Mouse (Mus musculus) myocyte (in vitro differentiated cells): Measurements from ENCODE around the gene Robo2. TPM values are rescaled to one million over a fixed set of nuclear protein-coding genes. Genes with fewer than 3 reads are reported as not detected.

Source experiments
- H3K27me3 ChIP-seq: one replicate; pipeline ENCODE4 v1.6.1; 2011; ENCODE audit not compliant: control insufficient read depth, insufficient read depth, insufficient read length
- H3K36me3 ChIP-seq: one replicate; pipeline ENCODE4 v1.6.1; 2011; ENCODE audit not compliant: control insufficient read depth, insufficient read depth
- H3K4me2 ChIP-seq: one replicate; pipeline ENCODE4 v1.6.1; 2011; ENCODE audit warnings: low read depth, control low read depth
- H3K4me3 ChIP-seq: one replicate; pipeline ENCODE4 v1.5.1; 2011; ENCODE audit warnings: mild to moderate bottlenecking, control low read depth, moderate library complexity
- H3K79me2 ChIP-seq: one replicate; pipeline ENCODE4 v1.6.1; 2011; ENCODE audit not compliant: control insufficient read depth, insufficient read depth
- H3ac ChIP-seq: one replicate; pipeline ENCODE4 v1.6.1; 2011; ENCODE audit not compliant: control insufficient read depth, insufficient read length
- CEBPB ChIP-seq: IDR thresholded peaks from 2 replicates; pipeline ENCODE4 v1.6.1; 2011; ENCODE audit warnings: mild to moderate bottlenecking, moderate library complexity; ENCODE audit not compliant: poor library complexity, insufficient read depth, severe bottlenecking
- E2F4 ChIP-seq: IDR thresholded peaks from one replicate; pipeline ENCODE4 v1.6.1; 2011; ENCODE audit warnings: mild to moderate bottlenecking, control low read depth, moderate library complexity; ENCODE audit not compliant: insufficient read depth
- MAX ChIP-seq: IDR thresholded peaks from one replicate; pipeline ENCODE4 v1.6.1; 2011; ENCODE audit warnings: low read depth, mild to moderate bottlenecking, control low read depth
- MYOD1 ChIP-seq, 3 experiments: IDR thresholded peaks; one replicate each; pipeline ENCODE4 v1.6.1; 2011; ENCODE audit warnings: control low read depth in 2 of 3, low read depth in 2 of 3, mild to moderate bottlenecking in 2 of 3, moderate library complexity in 1 of 3; ENCODE audit not compliant: insufficient read length in 2 of 3, control insufficient read depth in 1 of 3
- MYOG ChIP-seq, 3 experiments: IDR thresholded peaks; one replicate each; pipeline ENCODE4 v1.6.1; 2011; ENCODE audit warnings: control low read depth in 2 of 3, low read depth in 2 of 3, mild to moderate bottlenecking in 2 of 3; ENCODE audit not compliant: insufficient read length in 2 of 3, control insufficient read depth in 1 of 3, insufficient read depth in 1 of 3
- POLR2A ChIP-seq: IDR thresholded peaks from one replicate; pipeline ENCODE4 v1.6.1; 2011; ENCODE audit warnings: low read depth, mild to moderate bottlenecking, control low read depth, moderate library complexity; ENCODE audit not compliant: insufficient read length
- POLR2AphosphoS2 ChIP-seq: IDR thresholded peaks from one replicate; pipeline ENCODE4 v1.6.1; 2011; ENCODE audit warnings: low read depth, control low read depth; ENCODE audit not compliant: insufficient read length
- REST ChIP-seq: IDR thresholded peaks from one replicate; pipeline ENCODE4 v1.6.1; 2011; ENCODE audit warnings: mild to moderate bottlenecking, control low read depth, moderate library complexity; ENCODE audit not compliant: insufficient read depth, insufficient read length
- SRF ChIP-seq: IDR thresholded peaks from one replicate; pipeline ENCODE4 v1.6.1; 2011; ENCODE audit warnings: low read depth; ENCODE audit not compliant: control insufficient read depth, insufficient read length
- TCF12 ChIP-seq: IDR thresholded peaks from one replicate; pipeline ENCODE4 v1.6.1; 2011; ENCODE audit warnings: mild to moderate bottlenecking, control low read depth; ENCODE audit not compliant: poor library complexity, insufficient read depth, severe bottlenecking
- TCF3 ChIP-seq: IDR thresholded peaks from one replicate; pipeline ENCODE4 v1.6.1; 2011; ENCODE audit warnings: low read depth, control low read depth; ENCODE audit not compliant: insufficient read length
- USF1 ChIP-seq: IDR thresholded peaks from one replicate; pipeline ENCODE4 v1.6.1; 2011; ENCODE audit warnings: low read depth, mild to moderate bottlenecking, control low read depth, moderate library complexity
- polyA plus RNA-seq: library from polyadenylated mRNA; unstranded; fragments of >200 nt; fragmentation: generic; extraction: Trizol; gene quantifications from one replicate; pipeline ENCODE4 v1.2.1, GENCODE M21; 2012; ENCODE audit warnings: missing spikeins

Gene Robo2
- polyA plus RNA-seq, 1 experiment = 19.6 TPM

DNA sequence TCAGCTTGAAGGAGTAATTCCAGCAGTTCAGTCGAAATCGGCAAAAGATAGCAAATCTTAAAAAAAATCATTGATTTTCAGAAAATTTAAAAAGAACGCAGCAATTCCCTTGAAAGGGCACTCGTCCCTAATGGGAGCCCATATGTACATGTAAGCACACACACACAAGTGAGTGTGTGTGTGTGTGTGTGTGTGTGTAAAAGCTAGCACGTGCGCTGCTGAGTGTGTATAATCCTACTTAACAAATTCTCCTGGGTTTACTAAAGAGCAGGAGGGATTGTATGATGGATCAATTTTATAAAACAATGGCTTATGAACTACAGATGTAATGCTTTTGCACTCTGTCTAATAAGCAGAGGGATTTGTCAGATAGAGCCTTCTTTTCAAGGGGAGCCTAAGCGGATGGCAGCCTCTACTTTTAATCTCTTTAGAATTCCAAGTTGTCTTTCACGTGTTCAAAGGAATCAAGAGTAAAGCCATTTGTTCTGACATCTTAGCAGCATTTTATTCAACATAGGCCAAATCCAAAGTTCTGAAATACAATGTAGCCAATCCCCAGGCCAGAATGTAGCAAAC, 218.6 kb downstream of the Robo2 start:
- Histone ChIP-seq H3K36me3 (no peaks in the 10 kb centered on the region), H3ac (no peak overlapping the region), H3K4me2 (no peak overlapping the region), H3K79me2 (no peaks in the 10 kb centered on the region), H3K27me3 (no peaks in the 10 kb centered on the region), H3K4me3 (no peak overlapping the region)
- no peak for TF ChIP-seq POLR2AphosphoS2
- no peak for TF ChIP-seq SRF
- no peak for TF ChIP-seq POLR2A
- no peak for TF ChIP-seq MYOD1 (IDR thresholded peaks at IDR 0.05; ENCODE audit: control insufficient read depth in 1 of 3, insufficient read length in 2 of 3, low read depth in 2 of 3)
- no peak for TF ChIP-seq MYOG (IDR thresholded peaks at IDR 0.05; ENCODE audit: control insufficient read depth in 1 of 3, insufficient read depth in 1 of 3, insufficient read length in 2 of 3, low read depth in 2 of 3)
- no peak for TF ChIP-seq E2F4
- TF ChIP-seq REST = no peak
- no peak for TF ChIP-seq TCF3
- TF ChIP-seq TCF12 = no peak
- no peak for TF ChIP-seq MAX
- no peak for TF ChIP-seq USF1
- no peak for TF ChIP-seq CEBPB

- Histone ChIP-seq H3K36me3 (no peaks in the 10 kb centered on the region), H3ac (no peak overlapping the region), H3K4me3 (no peak overlapping the region), H3K27me3 (no peaks in the 10 kb centered on the region), H3K4me2 (no peak overlapping the region), H3K79me2 (no peaks in the 10 kb centered on the region)
- TF ChIP-seq CEBPB = no peak
- no peak for TF ChIP-seq SRF
- no peak for TF ChIP-seq USF1
- TF ChIP-seq TCF12 = no peak
- TF ChIP-seq MYOG (IDR thresholded peaks at IDR 0.05; ENCODE audit: control insufficient read depth in 1 of 3, insufficient read depth in 1 of 3, insufficient read length in 2 of 3, low read depth in 2 of 3) = no peak
Measured at GRCm38 (mm10) chr16:74191621-74192020, 220.0 kb downstream of the Robo2 start.

- Histone ChIP-seq H3K36me3 (no peaks in the 10 kb centered on the region), H3K79me2 (no peaks in the 10 kb centered on the region), H3K4me3 (no peak overlapping the region), H3K27me3 (no peaks in the 10 kb centered on the region), H3K4me2 (peak overlapping the region; percentile 29), H3ac (no peak overlapping the region)
- TF ChIP-seq MYOD1 (IDR thresholded peaks at IDR 0.05; ENCODE audit: control insufficient read depth in 1 of 3, insufficient read length in 2 of 3, low read depth in 2 of 3) (no peak), SRF (no peak)
Measured at GRCm38 (mm10) chr16:74182509-74183113, 229.0 kb downstream of the Robo2 start.

GRCm38 (mm10) chr16:74172673-74173072, 239.0 kb downstream of the Robo2 start:
- no peak overlapping the region for H3ac ChIP-seq
- no peaks in the 10 kb centered on the region for H3K27me3 ChIP-seq
- H3K4me2 ChIP-seq = no peak overlapping the region
- H3K79me2 ChIP-seq = no peaks in the 10 kb centered on the region
- TF ChIP-seq E2F4 (no peak), MAX (no peak), TCF12 (no peak), REST (no peak)
- no peaks in the 10 kb centered on the region for H3K36me3 ChIP-seq
- H3K4me3 ChIP-seq = no peak overlapping the region

DNA sequence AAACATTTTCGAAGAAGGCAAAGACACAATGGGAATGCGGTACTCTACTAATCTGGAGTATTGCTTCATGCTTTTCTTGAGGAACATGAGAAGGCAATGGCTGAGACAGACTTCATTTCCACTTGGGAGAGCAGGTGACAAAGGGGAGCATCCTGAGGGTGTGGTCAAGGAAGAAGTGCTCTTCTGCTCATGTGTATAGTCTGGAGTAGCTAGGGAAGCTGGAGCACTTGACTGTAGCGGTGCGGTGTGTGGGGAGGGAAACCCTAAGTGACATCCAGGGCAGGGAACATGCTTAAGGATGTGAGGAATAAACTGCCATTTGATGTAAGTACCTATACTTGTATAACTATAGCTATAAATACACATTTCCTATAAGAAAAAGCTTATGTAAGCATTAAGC, 242.0 kb downstream of the Robo2 start:
- no peaks in the 10 kb centered on the region for H3K27me3 ChIP-seq
- TF ChIP-seq POLR2A (no peak), CEBPB (no peak), MYOG (IDR thresholded peaks at IDR 0.05; ENCODE audit: control insufficient read depth in 1 of 3, insufficient read depth in 1 of 3, insufficient read length in 2 of 3, low read depth in 2 of 3) (no peak), E2F4 (no peak), REST (no peak)
- no peak overlapping the region for H3K4me2 ChIP-seq
- H3K36me3 ChIP-seq = no peaks in the 10 kb centered on the region
- no peaks in the 10 kb centered on the region for H3K79me2 ChIP-seq
- no peak overlapping the region for H3K4me3 ChIP-seq
- no peak overlapping the region for H3ac ChIP-seq

- H3K4me3 ChIP-seq = no peak overlapping the region
- no peaks in the 10 kb centered on the region for H3K79me2 ChIP-seq
- H3K36me3 ChIP-seq = no peaks in the 10 kb centered on the region
- H3K4me2 ChIP-seq = no peak overlapping the region
- no peak overlapping the region for H3ac ChIP-seq
- no peak for TF ChIP-seq MYOD1 (IDR thresholded peaks at IDR 0.05; ENCODE audit: control insufficient read depth in 1 of 3, insufficient read length in 2 of 3, low read depth in 2 of 3)
- TF ChIP-seq POLR2AphosphoS2 = no peak
- no peak for TF ChIP-seq MYOG (IDR thresholded peaks at IDR 0.05; ENCODE audit: control insufficient read depth in 1 of 3, insufficient read depth in 1 of 3, insufficient read length in 2 of 3, low read depth in 2 of 3)
- TF ChIP-seq TCF3 = no peak
- no peak for TF ChIP-seq USF1
- TF ChIP-seq MAX = no peak
- no peak for TF ChIP-seq SRF
- TF ChIP-seq POLR2A = no peak
- TF ChIP-seq CEBPB = no peak
- TF ChIP-seq TCF12 = no peak
- no peak for TF ChIP-seq REST
- no peaks in the 10 kb centered on the region for H3K27me3 ChIP-seq
Measured at GRCm38 (mm10) chr16:74169121-74169520, 242.5 kb downstream of the Robo2 start.
